Mouse (Mus musculus) NIH3T3 (cell line): Measurements from ENCODE around the gene 4921539E11Rik.
A peak's percentile ranks its signal among the peaks of the same experiment; 100 is the strongest.

Experiments
- DNase-seq: peaks from one replicate; pipeline ENCODE4 v3.0.0-alpha.2; 2012; ENCODE audit warnings: low read depth

Gene 4921539E11Rik

GRCm38 (mm10) chr4:103232156-103232555 lies 58.5 kb downstream of the 4921539E11Rik start:
- DNase-seq, result no peak

- no peak for DNase-seq
These were observed 67.8 kb downstream of the 4921539E11Rik start for GRCm38 (mm10) chr4:103222854-103223253.

DNA sequence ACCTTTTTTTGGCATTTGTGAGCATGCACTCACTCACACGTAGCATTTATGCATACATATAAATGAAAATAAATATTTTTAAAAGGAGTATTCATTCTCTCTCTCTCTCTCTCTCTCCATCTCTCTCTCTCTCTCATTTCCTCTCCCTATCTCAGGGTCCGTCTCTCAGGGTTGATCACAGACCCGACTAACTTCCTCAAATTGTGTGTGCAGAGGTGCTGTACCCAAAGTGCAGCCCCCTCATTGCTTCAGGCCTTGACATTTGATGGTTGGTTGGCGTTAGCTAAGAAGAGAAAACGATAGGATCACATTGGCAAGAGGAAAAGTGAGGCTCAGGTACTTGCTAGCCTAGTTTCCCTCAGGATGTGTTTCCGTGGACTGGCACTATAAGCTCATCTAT lies 68.9 kb downstream of the 4921539E11Rik start:
- no peak for DNase-seq

DNA sequence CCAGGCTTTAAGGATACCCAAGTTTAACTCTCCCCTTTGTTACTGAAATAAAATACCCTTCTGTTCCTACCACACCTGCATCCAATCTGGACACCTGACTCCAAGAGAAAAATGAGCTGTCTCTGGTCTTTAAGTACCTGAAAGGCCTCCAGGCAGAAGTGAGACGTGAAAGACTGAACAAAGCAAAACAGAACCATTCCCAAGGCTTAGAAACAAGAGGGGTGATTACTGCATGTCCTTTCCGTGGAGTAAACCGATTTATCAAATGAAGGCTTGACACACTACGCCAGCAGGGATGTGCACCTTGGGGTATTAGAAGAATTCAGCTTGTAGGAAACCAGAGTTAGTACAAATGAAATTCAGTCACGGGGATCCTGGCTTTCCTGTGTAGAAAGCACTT lies 71.7 kb downstream of the 4921539E11Rik start:
- DNase-seq, result no peak

DNA sequence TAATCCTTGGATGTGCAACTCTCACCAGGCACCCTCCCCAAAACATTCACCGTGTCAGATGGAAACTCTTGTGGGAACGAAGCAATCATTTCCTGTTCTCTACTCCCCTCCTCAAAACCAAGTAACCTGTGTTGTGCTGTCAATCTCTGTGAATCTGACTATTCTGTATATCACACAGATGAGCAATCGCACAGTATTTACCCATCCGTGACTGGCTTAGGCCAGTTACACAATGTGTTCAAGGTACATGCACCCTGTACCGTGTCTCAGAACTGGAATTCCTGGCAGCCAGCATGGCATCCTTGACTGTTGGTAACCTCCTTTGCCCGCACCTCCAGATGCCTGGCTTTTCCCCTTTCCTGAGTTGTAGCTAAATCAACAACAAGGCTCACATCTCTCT lies 74.6 kb downstream of the 4921539E11Rik start:
- no peak for DNase-seq

DNA sequence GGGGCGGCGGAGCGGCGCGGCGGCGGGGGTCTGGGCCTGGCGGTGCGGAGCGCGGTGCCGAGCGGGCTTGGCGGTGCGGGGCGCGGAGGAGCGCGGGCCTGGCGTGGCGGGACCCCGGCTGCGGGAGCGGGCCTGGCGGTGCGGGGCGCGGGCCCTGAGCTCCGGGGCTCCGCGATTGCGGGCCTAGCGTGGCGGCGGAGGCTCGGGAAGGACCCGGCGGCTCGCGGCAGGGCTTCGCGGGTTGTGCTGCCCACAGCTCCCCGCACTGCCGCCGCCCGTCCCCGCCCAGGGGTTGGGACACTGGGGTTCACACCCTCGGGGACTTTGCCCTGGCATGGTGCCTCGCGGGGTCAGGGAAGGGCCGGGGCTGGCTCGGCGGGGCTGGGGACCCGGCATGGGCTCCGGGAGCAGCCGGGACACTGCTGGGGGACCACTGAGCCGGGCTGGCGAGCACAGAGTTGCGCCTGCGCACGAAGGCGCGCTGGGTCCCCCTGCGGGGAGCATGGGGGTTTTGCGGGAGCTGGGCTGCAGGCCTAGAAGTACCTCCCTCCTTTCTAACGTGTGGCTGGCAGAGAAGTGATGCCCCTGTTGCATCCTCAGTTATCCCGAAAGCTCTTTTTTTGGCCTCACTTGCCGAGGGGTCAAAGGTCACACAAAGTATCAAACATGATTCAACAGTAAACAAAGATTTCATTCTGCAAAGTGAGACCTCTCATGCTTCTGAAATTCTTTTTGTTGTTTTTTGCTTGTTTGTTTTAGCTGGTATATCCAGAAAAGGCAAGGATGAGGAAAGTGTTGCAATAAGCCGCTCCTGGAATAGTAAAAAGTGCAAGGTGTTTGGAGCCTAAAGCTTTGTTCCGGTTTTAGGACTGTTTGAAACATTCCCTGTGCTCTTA lies 75.5 kb downstream of the 4921539E11Rik start, which contains the start of gene Slc35d1:
TSS of gene Slc35d1 (minus strand) at position 240 of the 896 bp plus-strand sequence.
- peak; percentile 91 for DNase-seq

DNA sequence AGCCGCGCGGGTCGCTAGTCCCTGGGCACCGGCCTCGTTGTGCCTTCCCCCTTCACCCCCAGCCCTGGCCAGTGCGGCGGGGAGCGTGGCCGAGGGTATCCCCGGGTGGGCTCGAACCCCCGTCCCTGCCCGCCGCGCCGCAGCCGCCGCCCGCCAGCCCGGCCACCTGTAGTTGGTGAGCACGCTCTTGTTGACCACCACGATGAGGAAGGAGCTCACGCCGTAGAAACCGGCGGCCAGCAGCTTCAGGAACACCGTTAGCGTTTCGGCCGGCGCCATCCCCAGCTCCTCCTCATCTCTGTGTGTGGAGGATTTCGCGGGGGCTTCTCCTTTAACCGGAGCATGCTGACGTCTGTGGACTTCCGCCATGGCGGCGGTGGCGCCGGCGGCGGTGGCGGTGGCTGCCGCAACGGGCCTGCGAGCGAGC lies 76.2 kb downstream of the 4921539E11Rik start:
- peak; percentile 79 for DNase-seq

GRCm38 (mm10) chr4:103213859-103214497 lies 76.7 kb downstream of the 4921539E11Rik start:
- DNase-seq, result peak; percentile 55

DNA sequence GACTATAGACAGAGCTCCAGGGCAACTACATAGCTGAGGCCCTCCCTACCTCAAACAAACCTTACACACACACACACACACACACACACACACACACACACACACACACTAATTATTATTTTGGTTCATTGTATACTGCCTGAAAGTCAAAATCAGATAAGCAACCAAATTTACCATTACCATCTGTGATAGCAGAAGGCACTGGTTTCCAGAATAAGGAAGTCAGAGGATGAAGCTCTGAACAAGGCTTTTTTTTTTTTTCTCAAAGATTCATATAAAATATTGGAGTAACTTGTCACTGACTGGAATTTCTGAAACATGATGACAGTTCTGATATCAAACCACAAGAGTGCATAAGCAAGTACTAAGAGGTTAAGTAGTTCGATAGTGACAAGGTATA lies 82.1 kb downstream of the 4921539E11Rik start:
- DNase-seq, result no peak

DNA sequence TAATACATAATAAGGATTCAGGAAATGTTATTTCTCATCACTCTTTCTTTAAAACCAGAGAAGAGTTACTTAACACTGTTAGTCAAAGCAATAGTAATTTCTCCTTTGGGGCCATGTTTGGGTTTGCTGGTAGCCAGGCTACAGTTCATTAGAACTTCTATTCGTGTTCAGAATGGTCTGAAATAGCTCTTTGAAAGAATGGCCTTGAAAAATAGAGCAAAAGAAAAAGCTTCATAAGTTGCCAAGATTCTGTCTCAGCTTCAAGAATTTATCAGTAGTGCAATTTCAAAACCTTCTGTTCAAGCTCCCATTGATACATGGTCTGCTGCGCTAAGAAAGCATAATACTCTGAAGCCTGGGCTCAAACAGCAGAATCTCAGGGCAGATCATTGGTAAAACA lies 87.0 kb downstream of the 4921539E11Rik start:
- no peak for DNase-seq

- peak; percentile 55 for DNase-seq
These were observed 90.6 kb downstream of the 4921539E11Rik start for GRCm38 (mm10) chr4:103200046-103200445.

- DNase-seq, result no peak
These were observed 91.6 kb downstream of the 4921539E11Rik start for GRCm38 (mm10) chr4:103199086-103199485.

GRCm38 (mm10) chr4:103197401-103197800 lies 93.3 kb downstream of the 4921539E11Rik start:
- DNase-seq, result no peak

- peak; percentile 36 for DNase-seq
These were observed 98.2 kb downstream of the 4921539E11Rik start for GRCm38 (mm10) chr4:103192421-103192820.

DNA sequence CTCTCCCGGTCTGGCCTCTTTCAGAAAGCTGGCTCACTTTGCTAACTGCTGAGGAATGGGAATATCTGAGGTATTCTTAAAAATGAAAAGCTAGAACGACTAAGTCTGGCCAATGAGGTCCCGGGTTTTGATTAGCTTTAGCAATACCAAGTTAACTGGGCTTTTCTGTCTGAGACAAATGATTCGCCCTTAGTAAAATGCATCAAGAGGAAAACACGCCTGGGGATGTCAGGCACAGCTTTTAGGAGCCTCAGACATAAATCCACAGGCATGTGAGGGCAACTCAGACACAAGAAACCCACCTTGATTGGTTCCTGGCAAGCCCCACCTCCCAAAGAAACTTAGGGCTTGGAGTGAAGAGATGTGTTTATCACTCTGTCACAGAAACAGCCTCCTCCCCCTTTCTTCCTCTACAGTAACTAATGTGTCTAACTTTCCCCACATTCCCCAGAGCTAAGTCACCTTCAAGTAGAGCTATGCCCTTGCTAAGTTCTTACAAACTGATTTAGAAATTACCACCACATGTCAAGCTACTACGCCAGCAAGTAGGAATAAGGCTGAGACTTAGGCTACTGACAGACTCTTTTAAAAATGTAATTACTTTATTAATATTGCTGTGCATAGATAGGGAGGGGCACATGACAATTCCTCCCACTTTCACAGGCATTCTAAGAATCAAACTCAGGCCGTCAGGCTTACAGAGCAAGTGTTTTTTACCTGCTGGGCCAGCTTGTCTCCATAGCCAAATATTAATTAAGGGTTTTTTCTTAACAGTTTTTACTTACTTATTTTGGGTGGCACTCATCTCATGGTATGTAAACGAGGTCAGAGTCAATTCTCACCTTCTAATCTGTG lies 101.7 kb downstream of the 4921539E11Rik start:
- DNase-seq, result peak; percentile 89
